Mouse (Mus musculus) forebrain, embryonic 16.5 days (tissue): Measurements from ENCODE around the gene Dynlt1c. TPM values are rescaled to one million over a fixed set of nuclear protein-coding genes. Genes with fewer than 3 reads are reported as not detected.
"Not testable (repeated sequence)": the region's sequence is repeated elsewhere in the genome, so short reads cannot be mapped to it uniquely, and the experiment has no call there.

Experiments
- ATAC-seq: fragments of 200-750 bp; cut with Nextera tagmentation; 2 replicates; pipeline ENCODE4 v1.8.0; 2017; ENCODE audit warnings: mild to moderate bottlenecking, moderate library complexity
- H3K27ac ChIP-seq: fragments of 300-500 bp; sonication (generic); 2 replicates; pipeline ENCODE4 v1.5.1; 2014; ENCODE audit warnings: low read length, control low read depth
- H3K27me3 ChIP-seq: fragments of 300-500 bp; sonication (generic); replicated peaks from 2 replicates; pipeline ENCODE4 v1.6.1; 2014; ENCODE audit warnings: low read length; ENCODE audit not compliant: control insufficient read depth, insufficient read depth
- H3K36me3 ChIP-seq: fragments of 300-500 bp; sonication (generic); 2 replicates; pipeline ENCODE4 v1.6.1; 2014; ENCODE audit not compliant: control insufficient read depth, insufficient read depth
- H3K4me1 ChIP-seq: fragments of 300-500 bp; sonication (generic); replicated peaks from 2 replicates; pipeline ENCODE4 v1.6.1; 2014; ENCODE audit warnings: low read length; ENCODE audit not compliant: control insufficient read depth, insufficient read depth
- H3K4me2 ChIP-seq: fragments of 300-500 bp; sonication (generic); 2 replicates; pipeline ENCODE4 v1.6.1; 2014; ENCODE audit warnings: mild to moderate bottlenecking, low read length, control low read depth
- H3K4me3 ChIP-seq: fragments of 300-500 bp; sonication (generic); replicated peaks from 2 replicates; pipeline ENCODE4 v1.5.1; 2014; ENCODE audit warnings: mild to moderate bottlenecking, low read length, control low read depth
- H3K9ac ChIP-seq: fragments of 300-500 bp; sonication (generic); replicated peaks from 2 replicates; pipeline ENCODE4 v1.6.1; 2014; ENCODE audit warnings: low read depth, low read length, control low read depth
- H3K9me3 ChIP-seq: fragments of 300-500 bp; sonication (generic); 2 replicates; pipeline ENCODE4 v1.6.1; 2016; ENCODE audit warnings: low read length; ENCODE audit not compliant: control insufficient read depth
- WGBS: fragments of 180-500 bp; shearing (Covaris S2); extraction: QIAGEN DNeasy Blood & Tissue Kit; methylation state at CpG from one replicate; pipeline ENCODE4 v1.1.7; 2014; 5-methylcytosine and 5-hydroxymethylcytosine counted together
- polyA plus RNA-seq: library from polyadenylated mRNA; unstranded; fragments of >200 nt; fragmentation: Nextera tagmentation; extraction: Ambion mirVana; gene quantifications from 2 replicates; pipeline ENCODE4 v1.2.1, GENCODE M21; 2015

The Dynlt1c gene
- polyA plus RNA-seq, 1 experiment from 2014 or later, result 62.4 TPM

DNA sequence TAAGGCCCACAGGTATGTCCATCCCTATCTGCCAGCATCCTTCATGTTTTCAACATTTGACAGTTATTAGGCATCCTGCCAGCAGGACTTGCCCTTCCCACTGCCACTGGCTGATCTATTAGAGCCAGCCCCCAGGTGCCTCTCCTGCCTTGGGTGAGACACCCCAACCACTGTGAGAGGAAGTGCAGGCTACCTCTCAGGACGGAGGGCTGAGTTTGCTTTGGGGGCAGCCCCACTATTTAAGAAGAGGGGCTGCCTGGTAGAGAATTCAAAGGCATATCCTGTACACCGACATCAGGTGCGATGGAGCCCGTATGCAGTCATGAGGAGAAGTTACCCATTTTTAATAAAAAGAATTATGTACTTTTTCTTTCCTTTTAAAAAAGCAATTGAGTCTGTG lies 44.2 kb downstream of the Dynlt1c start:
- H3K4me1 ChIP-seq, H3K9me3 ChIP-seq, H3K27ac ChIP-seq, ATAC-seq, H3K4me3 ChIP-seq, H3K4me2 ChIP-seq, H3K27me3 ChIP-seq, H3K36me3 ChIP-seq, H3K9ac ChIP-seq: not testable (repeated sequence)
- 94% methylated on average over 4 of the region's 4 CpGs for WGBS

- not testable (repeated sequence) for H3K4me2 ChIP-seq, H3K36me3 ChIP-seq, ATAC-seq, H3K27ac ChIP-seq, H3K4me3 ChIP-seq, H3K9me3 ChIP-seq, H3K27me3 ChIP-seq, H3K9ac ChIP-seq, H3K4me1 ChIP-seq
- WGBS, result 100% methylated on average over 7 of the region's 8 CpGs
Measured at GRCm38 (mm10) chr17:6646841-6647240, 45.4 kb downstream of the Dynlt1c start.

DNA sequence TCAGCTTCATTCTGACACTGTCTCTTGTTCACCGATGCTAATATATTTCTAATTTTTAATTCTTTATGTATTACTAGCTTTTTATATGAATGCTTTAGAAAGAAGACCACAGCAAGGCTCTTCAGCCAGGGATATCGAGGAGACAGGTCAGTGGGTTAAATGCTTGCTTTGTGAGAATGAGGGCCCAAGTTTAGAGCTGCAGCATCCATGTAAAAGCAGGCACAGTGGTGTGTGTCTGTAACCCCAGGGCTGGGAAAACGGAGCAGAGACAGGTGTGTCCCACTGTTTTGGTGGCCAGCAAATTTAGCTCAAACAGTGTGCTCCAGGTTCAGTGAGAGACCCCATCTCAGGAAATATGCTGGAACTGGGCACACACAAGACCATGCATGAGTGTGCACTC lies 46.0 kb downstream of the Dynlt1c start:
- WGBS, result 87% methylated on average over 3 of the region's 3 CpGs
- H3K9me3 ChIP-seq, ATAC-seq: not testable (repeated sequence)

GRCm38 (mm10) chr17:6650904-6651565 lies 49.6 kb downstream of the Dynlt1c start:
- not testable (repeated sequence) for H3K27me3 ChIP-seq, H3K9me3 ChIP-seq, H3K27ac ChIP-seq, H3K4me1 ChIP-seq, H3K4me2 ChIP-seq, H3K4me3 ChIP-seq, H3K36me3 ChIP-seq, H3K9ac ChIP-seq, ATAC-seq
- 87% methylated on average over 5 of the region's 7 CpGs for WGBS

More for the DNA sequence above, 46.0 kb downstream of the Dynlt1c start:
- not testable (repeated sequence) for H3K36me3 ChIP-seq, H3K27me3 ChIP-seq, H3K4me1 ChIP-seq, H3K4me2 ChIP-seq, H3K4me3 ChIP-seq, H3K27ac ChIP-seq, H3K9ac ChIP-seq

DNA sequence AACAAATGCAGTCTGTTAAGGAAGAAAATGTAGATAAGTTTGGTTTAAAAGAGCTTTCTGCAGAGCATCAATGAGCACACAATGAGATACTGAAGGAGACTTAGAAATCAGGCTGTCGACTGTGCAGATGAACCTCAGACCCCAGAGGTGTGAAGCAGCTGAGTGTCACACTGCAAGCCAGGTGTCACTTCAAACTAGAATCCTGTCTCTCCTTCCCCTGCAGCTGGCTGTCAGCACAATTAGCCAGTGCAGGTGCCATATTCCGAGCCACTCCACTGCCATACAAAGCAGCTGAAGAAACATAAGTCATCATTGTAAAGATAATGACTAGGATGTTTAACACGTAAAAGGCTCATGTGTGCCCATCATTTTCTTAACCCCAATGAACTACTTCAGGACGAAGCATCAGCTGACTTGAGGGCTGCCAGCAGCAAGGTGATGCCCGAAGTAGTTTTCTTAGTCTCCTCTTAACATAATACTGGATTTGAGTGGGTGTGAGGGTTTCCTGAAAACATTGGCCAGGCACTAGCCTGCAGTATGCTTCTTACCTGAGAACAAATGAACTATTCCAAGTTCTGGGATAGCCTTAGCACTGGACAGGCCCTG lies 52.0 kb downstream of the Dynlt1c start:
- not testable (repeated sequence) for H3K9ac ChIP-seq, ATAC-seq, H3K9me3 ChIP-seq, H3K4me1 ChIP-seq, H3K4me3 ChIP-seq, H3K4me2 ChIP-seq, H3K27ac ChIP-seq, H3K36me3 ChIP-seq, H3K27me3 ChIP-seq
- 83% methylated on average over 4 of the region's 5 CpGs for WGBS

GRCm38 (mm10) chr17:6655087-6655511 lies 53.6 kb downstream of the Dynlt1c start:
- not testable (repeated sequence) for H3K9me3 ChIP-seq, H3K4me1 ChIP-seq, H3K36me3 ChIP-seq, H3K27me3 ChIP-seq
- peak overlapping the region; percentile 68 for H3K9ac ChIP-seq
- H3K27ac ChIP-seq, result peak overlapping the region; percentile 80
- H3K4me2 ChIP-seq, result peak overlapping the region; percentile 43
- peak overlapping the region; percentile 48 for H3K4me3 ChIP-seq
- ATAC-seq, result peak; percentile 94
- under 1% methylated on average over 34 of the region's 36 CpGs for WGBS

DNA sequence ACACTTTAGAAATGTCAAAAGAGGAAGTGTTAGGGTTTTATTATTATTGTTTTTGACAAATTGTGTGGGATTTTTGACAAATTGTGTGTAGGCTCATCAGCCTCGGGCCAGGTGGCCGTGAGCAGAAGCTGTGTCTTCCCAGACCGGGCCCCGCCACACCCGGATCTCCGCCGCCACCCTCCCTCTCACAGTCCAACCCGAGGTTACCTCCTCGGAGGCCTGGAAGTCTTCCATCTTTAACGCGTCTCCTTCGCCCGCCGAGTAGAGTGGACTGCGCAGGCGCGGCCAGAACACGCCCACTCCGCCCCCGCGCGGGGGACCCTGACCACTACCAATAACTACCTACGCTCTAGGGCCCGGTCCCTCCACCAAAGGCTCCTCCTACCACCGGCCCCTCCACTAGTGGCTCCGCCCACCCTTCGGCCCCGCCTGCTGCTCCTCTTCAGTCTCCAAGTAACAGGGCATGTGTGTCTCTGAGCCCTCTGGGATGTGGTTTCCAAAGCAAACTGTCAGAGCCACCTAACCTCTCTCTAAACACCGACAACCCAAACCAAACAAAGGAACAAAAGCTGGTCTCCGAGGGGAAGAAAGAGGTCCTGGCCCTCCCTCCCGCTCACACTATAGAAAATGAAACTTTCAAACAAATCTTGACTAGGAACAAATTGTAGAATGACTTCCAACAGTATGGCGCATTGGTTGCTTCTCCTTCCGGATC lies 54.3 kb downstream of the Dynlt1c start, which contains the start of gene Dynlt1f:
Gene Dynlt1f (minus strand): TSS at position 334 of the 715 bp plus-strand sequence.
- WGBS, result 4% methylated on average over 17 of the region's 33 CpGs
- Histone ChIP-seq H3K9ac (peak within 1 kb of the TSS; percentile 68), H3K4me3 (peak within 1 kb of the TSS; percentile 48), H3K27ac (peak within 1 kb of the TSS; percentile 80), H3K4me2 (peak within 1 kb of the TSS; percentile 43)
- ATAC-seq, result peak; percentile 94
- H3K4me1 ChIP-seq, H3K36me3 ChIP-seq, H3K27me3 ChIP-seq, H3K9me3 ChIP-seq: not testable (repeated sequence)

DNA sequence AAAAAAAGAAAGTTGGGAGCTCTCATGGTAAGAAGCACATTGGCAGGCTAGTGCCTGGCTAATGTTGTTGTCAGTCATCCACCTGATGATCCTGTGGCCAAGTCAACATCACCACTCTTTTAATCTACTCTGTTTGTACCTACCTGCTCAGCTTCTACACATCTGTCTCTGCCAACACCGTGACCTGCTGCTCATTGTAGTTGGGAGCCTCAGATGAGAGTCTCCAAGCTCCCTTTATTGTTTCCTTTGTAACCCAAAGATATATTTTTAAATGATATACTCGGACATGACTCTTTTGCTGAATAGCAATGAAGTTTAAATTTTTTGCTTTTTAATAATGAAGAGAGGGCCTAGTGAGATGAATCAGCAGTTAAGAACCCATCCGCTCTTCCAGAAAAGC lies 55.0 kb downstream of the Dynlt1c start:
- not testable (repeated sequence) for H3K9me3 ChIP-seq, H3K4me2 ChIP-seq, H3K36me3 ChIP-seq, ATAC-seq, H3K27ac ChIP-seq, H3K4me1 ChIP-seq, H3K4me3 ChIP-seq, H3K27me3 ChIP-seq, H3K9ac ChIP-seq
- 94% methylated on average over 1 of the region's 3 CpGs for WGBS

- not testable (repeated sequence) for H3K4me1 ChIP-seq, H3K4me3 ChIP-seq, H3K4me2 ChIP-seq, H3K27me3 ChIP-seq, H3K36me3 ChIP-seq, H3K9ac ChIP-seq, H3K27ac ChIP-seq, ATAC-seq, H3K9me3 ChIP-seq
- WGBS, result 85% methylated on average over 3 of the region's 7 CpGs
Measured at GRCm38 (mm10) chr17:6658801-6659200, 57.3 kb downstream of the Dynlt1c start, which contains the start of gene Sytl3. Gene Sytl3 (plus strand): TSS chr17:6659093.
